Mouse (Mus musculus) lung, embryonic 16.5 days (tissue): ENCODE measurements around the gene Rbfox2. TPM values are rescaled to one million over a fixed set of nuclear protein-coding genes. Genes with fewer than 3 reads are reported as not detected.
A peak's percentile ranks its signal among the peaks of the same experiment; 100 is the strongest.

Source experiments
- ATAC-seq: fragments of 200-750 bp; cut with Nextera tagmentation; 2 replicates; pipeline ENCODE4 v1.8.0; 2017; ENCODE audit warnings: low read depth, mild to moderate bottlenecking, moderate library complexity
- H3K27ac ChIP-seq: fragments of 300-500 bp; sonication (generic); 2 replicates; pipeline ENCODE4 v1.5.1; 2014; ENCODE audit warnings: mild to moderate bottlenecking, control low read depth, low read length
- H3K27me3 ChIP-seq: fragments of 300-500 bp; sonication (generic); 2 replicates; pipeline ENCODE4 v1.6.1; 2014; ENCODE audit warnings: low read depth, low read length, mixed read lengths; ENCODE audit not compliant: control insufficient read depth, insufficient read depth
- H3K36me3 ChIP-seq: fragments of 300-500 bp; sonication (generic); 2 replicates; pipeline ENCODE4 v1.6.1; 2014; ENCODE audit warnings: low read length; ENCODE audit not compliant: control insufficient read depth, insufficient read depth
- H3K4me1 ChIP-seq: fragments of 300-500 bp; sonication (generic); replicated peaks from 2 replicates; pipeline ENCODE4 v1.6.1; 2014; ENCODE audit warnings: low read length, mixed read lengths; ENCODE audit not compliant: control insufficient read depth, insufficient read depth
- H3K4me2 ChIP-seq: fragments of 300-500 bp; sonication (generic); 2 replicates; pipeline ENCODE4 v1.6.1; 2014; ENCODE audit warnings: low read depth, low read length, control low read depth
- H3K4me3 ChIP-seq: fragments of 300-500 bp; sonication (generic); 2 replicates; pipeline ENCODE4 v1.5.1; 2014; ENCODE audit warnings: mild to moderate bottlenecking, low read length, control low read depth
- H3K9ac ChIP-seq: fragments of 300-500 bp; sonication (generic); 2 replicates; pipeline ENCODE4 v1.6.1; 2014; ENCODE audit warnings: low read length, control low read depth
- H3K9me3 ChIP-seq: fragments of 300-500 bp; sonication (generic); 2 replicates; pipeline ENCODE4 v1.6.1; 2016; ENCODE audit warnings: low read length; ENCODE audit not compliant: control insufficient read depth
- WGBS: fragments of 180-500 bp; shearing (Covaris S2); extraction: QIAGEN DNeasy Blood & Tissue Kit; methylation state at CpG from one replicate; pipeline ENCODE4 v1.1.7; 2014; 5-methylcytosine and 5-hydroxymethylcytosine counted together
- polyA plus RNA-seq: library from polyadenylated mRNA; unstranded; fragments of >200 nt; fragmentation: Nextera tagmentation; extraction: Ambion mirVana; gene quantifications from 2 replicates; pipeline ENCODE4 v1.2.1, GENCODE M21; 2015

Gene Rbfox2
- polyA plus RNA-seq, 1 experiment from 2014 or later = 41.9 TPM

GRCm38 (mm10) chr15:77094431-77094830 is 212.4 kb downstream of the Rbfox2 start:
- no peak for ATAC-seq
- Histone ChIP-seq H3K4me3 (no peak overlapping the region), H3K9me3 (no peaks in the 10 kb centered on the region), H3K9ac (no peak overlapping the region), H3K36me3 (peaks cover 22% of the 10 kb centered on the region), H3K4me1 (no peaks in the 10 kb centered on the region), H3K27ac (no peak overlapping the region), H3K4me2 (no peak overlapping the region), H3K27me3 (no peaks in the 10 kb centered on the region)
- WGBS = 89% methylated on average over 13 of the region's 13 CpGs

- peaks cover 16% of the 10 kb centered on the region for H3K36me3 ChIP-seq
- H3K27ac ChIP-seq = no peak overlapping the region
- H3K9ac ChIP-seq = no peak overlapping the region
- ATAC-seq = no peak
- no peaks in the 10 kb centered on the region for H3K27me3 ChIP-seq
- no peak overlapping the region for H3K4me3 ChIP-seq
- H3K4me2 ChIP-seq = no peak overlapping the region
- WGBS = 83% methylated on average over 4 of the region's 4 CpGs
- no peaks in the 10 kb centered on the region for H3K4me1 ChIP-seq
- no peaks in the 10 kb centered on the region for H3K9me3 ChIP-seq
Measured at GRCm38 (mm10) chr15:77091394-77091793, 215.4 kb downstream of the Rbfox2 start.

DNA sequence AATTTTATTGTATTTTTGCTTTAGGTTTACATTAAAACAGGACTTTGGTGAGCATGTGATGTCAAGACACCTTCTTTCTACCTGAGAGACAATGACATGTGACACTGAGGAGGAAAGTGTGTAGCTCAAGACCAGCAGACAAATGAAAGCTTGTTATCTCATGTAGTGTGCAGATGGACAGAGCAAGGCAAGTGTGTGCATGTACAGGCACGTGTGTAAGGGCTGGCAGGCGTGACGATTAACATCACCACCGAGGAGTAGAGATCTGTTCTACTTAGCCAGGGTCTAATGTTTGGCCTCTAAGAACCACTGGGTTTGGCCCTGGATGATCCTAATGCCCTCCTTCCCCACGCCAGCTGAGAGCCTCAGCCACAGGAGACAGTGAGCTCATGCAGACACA is 216.3 kb downstream of the Rbfox2 start:
- no peak for ATAC-seq
- no peaks in the 10 kb centered on the region for H3K4me1 ChIP-seq
- 85% methylated on average over 5 of the region's 5 CpGs for WGBS
- H3K4me3 ChIP-seq = no peak overlapping the region
- H3K9me3 ChIP-seq = no peaks in the 10 kb centered on the region
- H3K36me3 ChIP-seq = peaks cover 12% of the 10 kb centered on the region; the same call in 1 of the 2 replicates
- no peak overlapping the region for H3K4me2 ChIP-seq
- H3K27me3 ChIP-seq = no peaks in the 10 kb centered on the region
- no peak overlapping the region for H3K9ac ChIP-seq
- H3K27ac ChIP-seq = no peak overlapping the region

DNA sequence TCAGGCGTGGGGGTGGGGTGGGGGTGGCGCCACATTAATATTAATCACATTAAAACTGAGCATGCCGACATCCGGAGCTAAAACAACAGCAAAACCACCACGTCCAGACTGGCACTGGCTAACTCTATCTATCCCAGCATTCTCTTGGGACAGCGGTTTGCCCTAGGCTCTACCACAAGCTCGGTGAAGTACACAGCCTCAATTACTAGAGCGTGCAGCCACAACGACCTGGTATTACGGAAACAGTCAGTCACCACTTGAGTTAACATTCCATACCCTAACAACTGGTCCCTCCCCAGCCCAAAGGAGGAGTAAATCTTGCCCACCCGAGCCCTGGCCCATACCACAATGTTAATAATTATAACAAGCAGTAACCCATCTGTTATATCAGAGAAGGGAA is 217.6 kb downstream of the Rbfox2 start:
- peaks cover 14% of the 10 kb centered on the region; the same call in 1 of the 2 replicates for H3K36me3 ChIP-seq
- no peak for ATAC-seq

DNA sequence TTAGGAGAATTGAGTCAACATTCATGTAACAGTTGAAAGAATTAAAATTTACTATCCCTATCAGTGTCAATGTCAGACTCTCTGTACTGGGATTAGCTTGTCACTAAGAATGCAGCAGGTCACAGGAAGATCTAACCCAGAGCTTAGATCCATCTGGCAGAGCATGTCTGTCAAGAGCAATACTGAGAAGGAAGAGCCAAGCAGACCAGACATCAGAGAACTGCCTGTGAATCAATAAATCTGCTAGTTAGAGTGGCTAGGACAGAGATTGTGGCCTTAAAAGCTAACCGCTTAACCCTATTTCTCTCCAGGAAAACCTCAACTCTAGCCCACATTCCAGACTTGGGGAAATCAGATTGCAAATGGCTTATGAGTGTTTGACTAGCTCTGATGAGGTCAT is 220.3 kb downstream of the Rbfox2 start:
- H3K36me3 ChIP-seq = peaks cover 16% of the 10 kb centered on the region; the same call in 1 of the 2 replicates
- H3K4me3 ChIP-seq = no peak overlapping the region
- no peak for ATAC-seq
- WGBS = 61% methylated on average over 1 of the region's 1 CpGs
- no peak overlapping the region for H3K4me2 ChIP-seq
- no peak overlapping the region for H3K27ac ChIP-seq
- H3K27me3 ChIP-seq = no peaks in the 10 kb centered on the region
- H3K9ac ChIP-seq = no peak overlapping the region
- no peaks in the 10 kb centered on the region for H3K4me1 ChIP-seq
- no peaks in the 10 kb centered on the region for H3K9me3 ChIP-seq

More for the DNA sequence above, 217.6 kb downstream of the Rbfox2 start:
- Histone ChIP-seq H3K27ac (no peak overlapping the region), H3K27me3 (no peaks in the 10 kb centered on the region), H3K9me3 (no peaks in the 10 kb centered on the region), H3K4me3 (no peak overlapping the region), H3K4me2 (no peak overlapping the region), H3K4me1 (no peaks in the 10 kb centered on the region), H3K9ac (no peak overlapping the region)
- 68% methylated on average over 11 of the region's 11 CpGs for WGBS

GRCm38 (mm10) chr15:77085818-77086217 is 221.0 kb downstream of the Rbfox2 start:
- Histone ChIP-seq H3K9me3 (no peaks in the 10 kb centered on the region), H3K4me3 (no peak overlapping the region), H3K9ac (no peak overlapping the region), H3K27me3 (no peaks in the 10 kb centered on the region), H3K4me1 (no peaks in the 10 kb centered on the region), H3K36me3 (peaks cover 13% of the 10 kb centered on the region; the same call in 1 of the 2 replicates), H3K27ac (no peak overlapping the region), H3K4me2 (no peak overlapping the region)
- ATAC-seq = no peak
- WGBS = 84% methylated on average over 7 of the region's 7 CpGs

GRCm38 (mm10) chr15:77081454-77081853 is 225.3 kb downstream of the Rbfox2 start:
- no peak overlapping the region for H3K9ac ChIP-seq
- no peaks in the 10 kb centered on the region for H3K9me3 ChIP-seq
- ATAC-seq = no peak
- no peaks in the 10 kb centered on the region for H3K4me1 ChIP-seq
- no peak overlapping the region for H3K27ac ChIP-seq
- no peak overlapping the region for H3K4me3 ChIP-seq
- H3K36me3 ChIP-seq = peaks cover 29% of the 10 kb centered on the region
- H3K4me2 ChIP-seq = no peak overlapping the region
- 79% methylated on average over 5 of the region's 5 CpGs for WGBS
- H3K27me3 ChIP-seq = no peaks in the 10 kb centered on the region

GRCm38 (mm10) chr15:77080684-77081254 is 226.0 kb downstream of the Rbfox2 start:
- WGBS = 64% methylated on average over 14 of the region's 14 CpGs
- ATAC-seq = peak; percentile 34; the same call in 1 of the 2 replicates
- no peaks in the 10 kb centered on the region for H3K9me3 ChIP-seq

GRCm38 (mm10) chr15:77079890-77080361 is 226.9 kb downstream of the Rbfox2 start:
- Histone ChIP-seq H3K4me2 (no peak overlapping the region), H3K27me3 (no peaks in the 10 kb centered on the region), H3K9me3 (no peaks in the 10 kb centered on the region), H3K9ac (no peak overlapping the region), H3K4me3 (no peak overlapping the region), H3K27ac (no peak overlapping the region), H3K4me1 (no peaks in the 10 kb centered on the region), H3K36me3 (peaks cover 29% of the 10 kb centered on the region)
- WGBS = 83% methylated on average over 11 of the region's 11 CpGs
- no peak for ATAC-seq

More at GRCm38 (mm10) chr15:77080684-77081254, 226.0 kb downstream of the Rbfox2 start:
- Histone ChIP-seq H3K27ac (no peak overlapping the region), H3K4me1 (no peaks in the 10 kb centered on the region), H3K36me3 (peaks cover 31% of the 10 kb centered on the region), H3K4me2 (no peak overlapping the region), H3K4me3 (no peak overlapping the region), H3K27me3 (no peaks in the 10 kb centered on the region), H3K9ac (no peak overlapping the region)
